Mouse (Mus musculus): ENCODE data around the gene Shisal1. TPM values are rescaled to one million over a fixed set of nuclear protein-coding genes. Genes with fewer than 3 reads are reported as not detected.

Shisal1 gene
- polyA plus RNA-seq, 1 experiment from 2014 or later: 4.2 TPM

DNA sequence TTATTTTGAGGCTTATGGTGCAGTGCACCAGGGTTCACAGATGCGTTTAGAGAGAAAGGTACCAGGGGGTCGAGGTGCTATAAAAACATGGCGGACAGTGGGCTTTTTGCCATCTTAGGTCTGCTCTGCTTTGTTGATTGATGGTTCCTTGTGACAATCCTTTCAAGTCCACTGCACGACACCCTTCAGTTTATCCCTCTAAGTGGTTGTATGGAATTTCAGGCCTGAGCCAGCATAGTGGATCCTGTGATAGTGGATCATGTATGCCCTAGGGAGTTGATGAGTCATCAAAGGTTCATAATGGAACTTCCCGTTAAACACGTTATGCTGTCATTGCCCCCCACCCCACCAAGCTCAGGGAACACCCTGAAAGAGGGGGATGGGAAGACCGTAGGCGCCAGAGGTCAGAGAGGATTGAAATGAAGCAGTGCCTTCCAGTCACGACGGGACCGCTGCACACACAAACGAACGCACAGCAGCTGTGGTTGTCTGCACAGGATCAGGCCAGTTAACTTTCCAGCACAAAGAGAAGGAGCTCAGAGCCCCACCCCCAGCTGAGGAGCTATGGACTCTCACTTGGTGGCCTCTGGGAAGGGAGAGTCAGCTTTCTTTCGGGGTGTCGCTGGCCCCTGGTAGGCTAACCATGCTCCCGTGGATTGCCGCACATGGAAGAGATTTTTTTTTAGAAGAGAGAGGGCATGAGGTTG, 81.1 kb downstream of the Shisal1 start:
- Histone ChIP-seq H3K27me3 (no peaks in the 10 kb centered on the region), H3K9me3 (no peaks in the 10 kb centered on the region), H3K4me2 (replicated peaks) (no peak overlapping the region), H3K9ac (no peak overlapping the region), H3K4me3 (no peak overlapping the region), H3K4me1 (peaks cover 1% of the 10 kb centered on the region; the same call in 1 of the 2 replicates), H3K36me3 (no peaks in the 10 kb centered on the region), H3K27ac (no peak overlapping the region)
- 63% methylated on average over 17 of the region's 17 CpGs for WGBS
- ATAC-seq (ENCODE audit: insufficient number of reproducible peaks, insufficient read depth, low FRiP score, low TSS enrichment): peak; percentile 47; the same call in 1 of the 2 replicates

DNA sequence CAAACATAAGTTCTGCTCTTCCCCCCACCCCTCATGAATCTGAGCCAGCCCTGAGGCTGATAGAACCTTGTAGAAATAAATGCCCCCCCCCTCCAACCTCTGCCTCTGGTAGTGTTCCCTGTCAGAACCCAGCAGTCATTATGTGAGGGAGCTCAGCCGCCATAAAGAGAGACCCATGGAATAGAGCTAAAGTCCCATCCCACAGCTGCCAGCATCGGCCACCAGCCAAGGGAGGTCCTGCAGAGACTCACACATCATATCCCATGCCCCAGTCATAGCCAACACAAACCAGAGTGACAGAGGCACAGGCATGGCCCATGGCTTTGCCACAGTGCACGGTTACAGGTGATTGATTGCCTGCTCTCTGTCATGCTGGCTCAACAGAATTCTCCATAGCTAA, 82.2 kb downstream of the Shisal1 start:
- no peak for ATAC-seq (ENCODE audit: insufficient number of reproducible peaks, insufficient read depth, low FRiP score, low TSS enrichment)
- WGBS: 91% methylated on average over 3 of the region's 3 CpGs

DNA sequence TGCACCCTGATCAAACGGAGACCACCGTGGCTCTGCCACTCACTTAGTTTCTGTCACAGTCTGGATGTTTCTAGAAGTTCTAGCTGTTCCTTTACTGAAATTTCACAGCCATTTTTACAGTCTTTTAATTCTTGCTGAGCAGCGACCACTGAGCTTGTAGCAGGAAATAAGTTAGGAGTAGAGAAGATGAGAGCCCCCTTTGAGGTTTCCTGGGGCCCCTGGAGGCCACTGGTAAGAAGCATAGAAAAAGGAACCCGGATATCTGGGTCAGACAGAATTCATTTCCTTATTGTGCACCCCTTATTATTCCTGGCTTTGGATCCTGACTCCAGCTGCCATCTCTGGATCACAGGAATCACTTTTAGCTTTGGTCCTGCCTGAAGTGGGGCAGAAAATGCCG, 91.8 kb downstream of the Shisal1 start:
- Histone ChIP-seq H3K4me2 (replicated peaks) (no peak overlapping the region), H3K27ac (no peak overlapping the region), H3K4me3 (no peak overlapping the region), H3K4me1 (peaks cover 16% of the 10 kb centered on the region), H3K9me3 (no peaks in the 10 kb centered on the region), H3K9ac (no peak overlapping the region), H3K36me3 (no peaks in the 10 kb centered on the region), H3K27me3 (no peaks in the 10 kb centered on the region)
- ATAC-seq (ENCODE audit: insufficient number of reproducible peaks, insufficient read depth, low FRiP score, low TSS enrichment): no peak
- 74% methylated on average over 5 of the region's 5 CpGs for WGBS

More for the DNA sequence above, 82.2 kb downstream of the Shisal1 start:
- Histone ChIP-seq H3K27ac (no peak overlapping the region), H3K9me3 (no peaks in the 10 kb centered on the region), H3K4me2 (replicated peaks) (no peak overlapping the region), H3K36me3 (no peaks in the 10 kb centered on the region), H3K4me1 (peaks cover 8% of the 10 kb centered on the region; the same call in 1 of the 2 replicates), H3K4me3 (no peak overlapping the region), H3K27me3 (no peaks in the 10 kb centered on the region), H3K9ac (no peak overlapping the region)

DNA sequence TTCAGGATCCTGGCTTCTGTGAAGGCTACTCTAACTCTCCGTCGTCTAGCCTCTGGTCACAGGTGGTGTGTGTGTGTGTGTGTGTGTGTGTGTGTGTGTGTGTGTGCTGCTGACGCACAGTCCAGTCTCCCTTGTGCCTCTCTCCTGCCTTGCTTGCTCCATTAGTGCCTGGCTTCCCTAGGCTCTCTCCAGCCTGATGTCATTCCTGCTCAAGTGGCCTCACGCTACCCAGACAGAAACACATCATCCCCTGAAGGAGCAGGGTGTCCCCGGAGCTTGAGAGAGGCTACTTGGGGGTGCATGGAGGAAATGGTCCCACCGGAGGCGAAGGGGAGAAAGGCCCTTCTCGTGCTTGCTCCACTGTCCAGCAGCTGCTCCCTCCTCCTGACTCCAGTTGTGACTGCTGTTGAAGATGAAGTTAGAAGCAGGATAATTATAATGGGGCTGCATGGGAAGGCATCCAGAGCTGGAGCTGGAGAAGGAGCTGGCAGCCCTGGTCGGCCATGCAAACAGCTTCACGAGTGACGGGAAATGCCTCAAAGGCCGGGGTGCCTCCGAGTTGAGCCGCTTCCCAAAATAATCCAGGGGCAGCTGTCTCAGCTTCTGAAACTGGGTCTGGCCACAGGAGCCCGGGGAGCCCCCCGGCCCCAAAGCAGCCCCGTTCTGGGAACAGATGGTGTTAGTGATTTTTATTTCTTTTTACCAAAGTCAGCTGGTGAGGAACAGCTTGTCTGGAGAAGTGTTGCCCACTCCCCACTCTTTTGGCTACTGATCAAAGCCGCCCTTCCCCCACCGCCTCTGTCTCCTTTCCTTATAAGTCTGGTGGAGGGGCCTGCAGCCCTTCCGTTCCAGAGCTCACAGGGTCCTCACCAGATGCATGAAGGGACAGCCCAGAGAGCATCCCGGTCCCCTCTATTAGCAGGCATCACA, 94.7 kb downstream of the Shisal1 start:
- no peaks in the 10 kb centered on the region for H3K36me3 ChIP-seq
- no peaks in the 10 kb centered on the region for H3K27me3 ChIP-seq
- no peaks in the 10 kb centered on the region for H3K9me3 ChIP-seq
- peak; percentile 48; the same call in 1 of the 2 replicates for ATAC-seq (ENCODE audit: insufficient number of reproducible peaks, insufficient read depth, low FRiP score, low TSS enrichment)
- peaks cover 15% of the 10 kb centered on the region for H3K4me1 ChIP-seq
- 57% methylated on average over 21 of the region's 21 CpGs for WGBS
- no peak overlapping the region for H3K4me3 ChIP-seq
- H3K27ac ChIP-seq: peak overlapping the region; percentile 42
- H3K9ac ChIP-seq: no peak overlapping the region
- H3K4me2 ChIP-seq (replicated peaks): 0 out of 2 replicates have a peak overlapping the region, but pooled peaks have one; percentile 1

DNA sequence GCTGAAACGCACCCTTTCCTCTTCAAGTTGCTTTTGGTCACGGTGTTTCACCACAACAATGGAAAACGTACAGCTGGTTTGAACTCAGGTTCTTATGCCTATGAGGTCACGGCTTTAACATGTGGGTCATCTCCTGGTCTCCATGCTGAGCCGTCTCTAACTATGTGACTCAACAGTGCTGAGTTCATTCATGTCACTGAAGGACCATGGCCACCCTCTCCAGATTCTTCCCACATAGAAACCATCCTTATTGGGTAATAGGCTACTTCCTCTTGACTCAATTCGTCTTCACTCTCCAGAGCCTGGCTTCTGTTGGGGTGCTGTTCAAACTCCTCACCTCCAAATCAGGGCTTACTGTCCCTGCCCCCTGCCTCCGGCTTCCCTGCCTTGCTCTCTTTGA, 95.6 kb downstream of the Shisal1 start:
- 83% methylated on average over 7 of the region's 7 CpGs for WGBS
- Histone ChIP-seq H3K9me3 (no peaks in the 10 kb centered on the region), H3K4me1 (peaks cover 15% of the 10 kb centered on the region), H3K27ac (no peak overlapping the region), H3K4me3 (no peak overlapping the region), H3K27me3 (no peaks in the 10 kb centered on the region), H3K9ac (no peak overlapping the region), H3K4me2 (replicated peaks) (0 out of 2 replicates have a peak overlapping the region, but pooled peaks have one; percentile 1), H3K36me3 (no peaks in the 10 kb centered on the region)
- no peak for ATAC-seq (ENCODE audit: insufficient number of reproducible peaks, insufficient read depth, low FRiP score, low TSS enrichment)

DNA sequence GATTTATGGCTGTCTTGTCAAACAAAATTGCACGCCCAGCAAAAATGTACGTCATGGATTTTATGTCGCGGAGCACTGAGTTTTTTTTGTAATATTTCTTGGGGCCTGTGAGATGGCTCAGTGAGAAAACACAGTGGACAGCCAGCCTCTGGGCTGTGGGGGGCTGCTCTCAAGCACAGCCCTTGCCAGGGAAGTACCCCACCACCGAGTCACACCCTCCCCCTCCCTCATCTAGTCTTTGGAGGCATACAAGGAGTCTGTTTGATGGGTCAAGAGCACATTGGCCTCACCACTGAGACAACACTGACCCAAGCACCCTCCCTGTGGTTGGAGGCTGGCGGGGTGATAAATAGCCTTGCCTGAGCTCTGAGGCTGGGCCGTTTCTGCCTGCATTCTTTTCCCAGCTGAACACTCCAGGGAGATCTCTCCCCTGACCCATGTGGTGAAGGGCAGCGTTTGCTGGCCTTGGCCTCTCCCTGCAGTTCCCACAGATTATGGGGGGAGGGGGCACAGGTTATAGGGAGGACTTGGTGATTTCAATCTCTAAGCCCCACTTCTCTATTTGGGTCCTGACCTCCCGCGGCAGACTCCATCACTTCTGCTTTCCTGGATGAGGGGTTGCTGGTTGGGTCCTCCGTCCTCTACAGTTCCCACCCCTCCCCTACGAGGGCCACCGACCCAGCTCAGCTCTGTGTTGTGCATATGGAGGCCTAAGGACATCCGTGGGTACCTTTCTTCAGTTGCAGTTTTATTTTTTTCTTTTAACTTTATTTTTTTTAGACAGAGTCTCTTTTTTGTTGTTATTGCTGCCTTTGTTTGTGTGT, 96.8 kb downstream of the Shisal1 start:
- WGBS: 62% methylated on average over 14 of the region's 14 CpGs

DNA sequence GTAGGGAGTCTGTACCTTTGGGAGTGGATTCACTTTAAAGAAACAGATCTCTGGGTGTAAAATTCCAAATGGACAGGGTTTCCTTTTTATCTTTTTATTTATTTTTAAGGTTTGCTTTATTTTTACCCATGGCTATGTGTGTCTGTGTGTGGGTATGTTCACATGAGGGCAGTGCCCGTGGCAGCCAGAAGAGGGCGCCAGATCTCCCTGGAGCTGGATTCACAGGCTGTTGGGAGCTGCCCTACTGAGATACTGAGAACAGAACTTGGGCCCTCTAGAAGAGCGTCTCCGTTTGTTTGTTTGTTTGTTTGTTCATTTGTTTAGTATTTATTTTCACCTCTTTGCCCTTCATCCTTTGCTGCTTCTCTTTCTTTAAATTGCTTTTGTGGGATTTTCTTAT, 98.1 kb downstream of the Shisal1 start:
- WGBS: 89% methylated on average over 4 of the region's 4 CpGs
- Histone ChIP-seq H3K4me3 (no peak overlapping the region), H3K9me3 (no peaks in the 10 kb centered on the region), H3K4me1 (peaks cover 28% of the 10 kb centered on the region), H3K9ac (no peak overlapping the region), H3K27me3 (no peaks in the 10 kb centered on the region), H3K4me2 (replicated peaks) (no peak overlapping the region), H3K36me3 (no peaks in the 10 kb centered on the region), H3K27ac (no peak overlapping the region)
- ATAC-seq (ENCODE audit: insufficient number of reproducible peaks, insufficient read depth, low FRiP score, low TSS enrichment): no peak

More for the DNA sequence above, 96.8 kb downstream of the Shisal1 start:
- H3K36me3 ChIP-seq: no peaks in the 10 kb centered on the region
- no peaks in the 10 kb centered on the region for H3K27me3 ChIP-seq
- peaks cover 17% of the 10 kb centered on the region for H3K4me1 ChIP-seq
- no peak overlapping the region for H3K4me3 ChIP-seq
- no peak overlapping the region for H3K27ac ChIP-seq
- no peak for ATAC-seq (ENCODE audit: insufficient number of reproducible peaks, insufficient read depth, low FRiP score, low TSS enrichment)
- H3K4me2 ChIP-seq (replicated peaks): no peak overlapping the region
- H3K9me3 ChIP-seq: no peaks in the 10 kb centered on the region
- no peak overlapping the region for H3K9ac ChIP-seq

DNA sequence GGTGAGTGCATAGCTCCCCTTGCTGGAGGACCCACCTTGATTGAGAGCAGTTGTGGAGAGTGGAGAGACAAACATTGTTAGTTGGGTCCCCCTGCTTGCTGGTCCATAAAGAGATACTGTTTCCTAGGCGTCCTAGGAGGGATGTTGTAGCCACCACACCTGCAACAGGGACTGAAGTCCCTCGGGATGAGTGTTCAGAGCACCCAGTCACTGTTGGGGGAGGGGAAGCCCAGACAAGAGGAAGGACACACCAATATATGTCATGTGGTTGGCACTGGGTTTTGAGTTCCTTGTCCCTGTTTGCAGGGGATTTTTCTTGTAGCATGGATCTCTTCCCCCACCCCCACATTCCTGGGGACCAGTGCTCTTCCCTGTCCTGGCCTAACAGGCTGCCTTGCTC, 106.0 kb downstream of the Shisal1 start:
- H3K9ac ChIP-seq: no peak overlapping the region
- no peaks in the 10 kb centered on the region for H3K9me3 ChIP-seq
- no peaks in the 10 kb centered on the region for H3K36me3 ChIP-seq
- H3K4me3 ChIP-seq: no peak overlapping the region
- peaks cover 13% of the 10 kb centered on the region for H3K4me1 ChIP-seq
- no peak overlapping the region for H3K27ac ChIP-seq
- WGBS: 58% methylated on average over 2 of the region's 2 CpGs
- ATAC-seq (ENCODE audit: insufficient number of reproducible peaks, insufficient read depth, low FRiP score, low TSS enrichment): no peak
- H3K27me3 ChIP-seq: no peaks in the 10 kb centered on the region
- no peak overlapping the region for H3K4me2 ChIP-seq (replicated peaks)

DNA sequence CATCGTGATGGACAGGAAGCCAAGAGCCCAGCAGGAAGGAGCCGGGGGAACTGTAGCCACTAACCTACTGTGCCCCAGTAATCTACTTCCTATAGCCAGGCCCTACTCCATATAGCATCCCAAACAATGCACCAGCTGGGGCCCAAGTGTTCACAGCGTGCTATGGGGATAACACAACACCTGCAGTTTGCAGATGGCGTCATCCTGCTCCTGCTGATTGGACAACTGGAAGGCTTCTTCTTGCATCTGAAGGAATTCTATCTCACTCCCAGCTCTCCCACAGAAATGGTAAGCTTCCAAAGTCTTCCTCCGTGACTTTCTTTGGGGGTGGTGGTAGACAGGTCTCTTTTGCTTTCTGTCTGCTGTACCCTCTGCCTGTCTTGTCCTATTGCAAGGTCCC, 109.3 kb downstream of the Shisal1 start:
- H3K27ac ChIP-seq: no peak overlapping the region
- no peak overlapping the region for H3K4me2 ChIP-seq (replicated peaks)
- no peak for ATAC-seq (ENCODE audit: insufficient number of reproducible peaks, insufficient read depth, low FRiP score, low TSS enrichment)
- H3K4me3 ChIP-seq: no peak overlapping the region
- H3K4me1 ChIP-seq: no peaks in the 10 kb centered on the region
- no peaks in the 10 kb centered on the region for H3K9me3 ChIP-seq
- WGBS: 73% methylated on average over 5 of the region's 5 CpGs
- H3K27me3 ChIP-seq: no peaks in the 10 kb centered on the region
- H3K9ac ChIP-seq: no peak overlapping the region
- no peaks in the 10 kb centered on the region for H3K36me3 ChIP-seq

DNA sequence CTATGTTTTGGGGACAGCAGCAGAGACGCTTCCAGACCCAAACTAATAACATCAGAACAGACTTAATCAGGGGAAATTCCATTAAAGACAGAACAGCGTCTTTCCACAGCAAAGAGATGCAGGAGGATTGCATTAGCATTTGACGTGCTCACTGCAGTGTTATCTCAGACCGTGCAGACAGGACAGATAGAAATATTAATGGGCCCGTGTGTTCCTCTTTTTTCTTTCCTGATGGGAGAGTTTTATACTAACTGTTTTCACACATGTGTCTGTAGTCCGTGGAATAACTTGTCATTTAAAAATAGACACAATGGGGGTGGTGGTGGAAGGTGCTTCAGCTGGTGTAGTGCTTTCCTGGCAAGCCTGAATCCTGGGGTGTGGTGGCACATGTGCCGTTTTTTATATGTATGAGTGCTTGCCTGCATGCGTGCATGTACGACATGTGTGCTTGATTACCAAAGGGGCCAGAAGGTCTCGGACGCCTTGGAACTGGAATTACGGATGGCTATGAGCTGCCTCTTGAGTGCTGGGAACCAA, 110.5 kb downstream of the Shisal1 start:
- H3K27me3 ChIP-seq: no peaks in the 10 kb centered on the region
- H3K4me2 ChIP-seq (replicated peaks): no peak overlapping the region
- no peak for ATAC-seq (ENCODE audit: insufficient number of reproducible peaks, insufficient read depth, low FRiP score, low TSS enrichment)
- no peaks in the 10 kb centered on the region for H3K9me3 ChIP-seq
- H3K9ac ChIP-seq: no peak overlapping the region
- H3K27ac ChIP-seq: no peak overlapping the region
- H3K4me1 ChIP-seq: no peaks in the 10 kb centered on the region
- 54% methylated on average over 12 of the region's 12 CpGs for WGBS
- H3K36me3 ChIP-seq: no peaks in the 10 kb centered on the region
- no peak overlapping the region for H3K4me3 ChIP-seq

DNA sequence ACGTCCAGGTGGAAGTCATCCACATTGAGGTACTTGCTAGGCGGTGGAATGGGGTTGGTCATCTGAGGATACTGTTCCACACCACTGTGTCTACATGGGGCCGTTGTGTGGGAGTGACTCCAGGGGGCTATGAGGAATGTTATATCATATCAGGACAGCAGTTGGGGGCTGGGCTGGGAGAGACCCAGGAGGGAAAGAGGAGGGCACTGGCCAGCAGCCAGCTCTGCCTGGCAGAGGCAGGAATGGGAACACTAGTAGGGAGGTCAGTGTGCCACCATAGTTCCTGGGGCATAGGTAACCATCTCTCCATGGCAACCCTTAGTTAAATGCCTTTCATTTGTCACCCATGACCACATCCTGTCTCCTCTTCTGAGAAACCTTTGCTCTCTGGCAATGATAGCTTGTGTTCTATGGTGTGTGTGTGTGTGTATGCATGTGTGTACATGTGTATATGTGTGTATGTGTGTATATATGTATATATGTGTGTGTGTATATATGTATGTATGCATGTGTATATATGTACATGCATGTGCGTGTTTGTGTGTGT, 115.8 kb downstream of the Shisal1 start:
- Histone ChIP-seq H3K4me1 (no peaks in the 10 kb centered on the region), H3K36me3 (no peaks in the 10 kb centered on the region), H3K4me2 (replicated peaks) (no peak overlapping the region), H3K9me3 (no peaks in the 10 kb centered on the region), H3K27ac (no peak overlapping the region), H3K9ac (no peak overlapping the region), H3K4me3 (no peak overlapping the region), H3K27me3 (no peaks in the 10 kb centered on the region)
- ATAC-seq (ENCODE audit: insufficient number of reproducible peaks, insufficient read depth, low FRiP score, low TSS enrichment): no peak
- 81% methylated on average over 4 of the region's 4 CpGs for WGBS

All from embryonic facial prominence, embryonic 12.5 days (tissue).